Mouse (Mus musculus) kidney, postnatal 0 days (tissue): ENCODE results near the gene Plpp7. TPM values are rescaled to one million over a fixed set of nuclear protein-coding genes. Genes with fewer than 3 reads are reported as not detected.
A peak's percentile ranks its signal among the peaks of the same experiment; 100 is the strongest.

Source experiments
- ATAC-seq: fragments of 200-750 bp; cut with Nextera tagmentation; replicated peaks from 2 replicates; pipeline ENCODE4 v1.8.0; 2017; ENCODE audit warnings: low read depth, moderate number of reproducible peaks, moderate TSS enrichment, moderate library complexity; ENCODE audit not compliant: low FRiP score
- DNase-seq: peaks from one replicate; pipeline ENCODE4 v3.0.0-alpha.2; 2016; ENCODE audit warnings: low spot score
- H3K27ac ChIP-seq: fragments of 300-500 bp; sonication (generic); 2 replicates; pipeline ENCODE4 v1.5.1; 2014; ENCODE audit warnings: mild to moderate bottlenecking
- H3K27me3 ChIP-seq: fragments of 300-500 bp; sonication (generic); 2 replicates; pipeline ENCODE4 v1.6.1; 2014; ENCODE audit warnings: low read length, mixed read lengths; ENCODE audit not compliant: insufficient read depth
- H3K36me3 ChIP-seq: fragments of 300-500 bp; sonication (generic); 2 replicates; pipeline ENCODE4 v1.6.1; 2014; ENCODE audit warnings: low read length, mixed read lengths; ENCODE audit not compliant: insufficient read depth
- H3K4me1 ChIP-seq: fragments of 300-500 bp; sonication (generic); replicated peaks from 2 replicates; pipeline ENCODE4 v1.6.1; 2014; ENCODE audit warnings: antibody characterized with exemption, low read length, mixed read lengths; ENCODE audit not compliant: insufficient read depth
- H3K4me2 ChIP-seq: fragments of 300-500 bp; sonication (generic); 2 replicates; pipeline ENCODE4 v1.6.1; 2014; ENCODE audit warnings: mild to moderate bottlenecking, low read length, moderate library complexity, mixed read lengths
- H3K4me3 ChIP-seq: fragments of 300-500 bp; sonication (generic); replicated peaks from 2 replicates; pipeline ENCODE4 v1.5.1; 2014; ENCODE audit warnings: low read depth, low read length
- H3K9ac ChIP-seq: fragments of 300-500 bp; sonication (generic); 2 replicates; pipeline ENCODE4 v1.6.1; 2014; ENCODE audit warnings: low read depth, low read length
- H3K9me3 ChIP-seq: fragments of 300-500 bp; sonication (generic); replicated peaks from 2 replicates; pipeline ENCODE4 v1.6.1; 2016; ENCODE audit warnings: low read length, inconsistent platforms, mixed read lengths
- CTCF ChIP-seq: IDR thresholded peaks from 2 replicates; pipeline ENCODE4 v1.5.1; 2016; ENCODE audit warnings: antibody characterized with exemption, low read depth, mild to moderate bottlenecking, moderate library complexity
- WGBS: fragments of 180-500 bp; shearing (Covaris S2); extraction: QIAGEN DNeasy Blood & Tissue Kit; methylation state at CpG from one replicate; pipeline ENCODE4 v1.1.7; 2014; 5-methylcytosine and 5-hydroxymethylcytosine counted together
- polyA plus RNA-seq: library from polyadenylated mRNA; unstranded; fragments of >200 nt; fragmentation: Nextera tagmentation; extraction: Ambion mirVana; gene quantifications from 2 replicates; pipeline ENCODE4 v1.2.1, GENCODE M21; 2015

The Plpp7 gene
- polyA plus RNA-seq, 1 experiment from 2014 or later: 4.7 TPM

- Histone ChIP-seq H3K9ac (peak within 1 kb of the TSS; percentile 98), H3K9me3 (no peaks in the 10 kb centered on the region), H3K4me2 (peak within 1 kb of the TSS; percentile 68), H3K36me3 (no peaks in the 10 kb centered on the region), H3K4me3 (peak within 1 kb of the TSS; percentile 81), H3K27me3 (no peaks in the 10 kb centered on the region), H3K27ac (peak within 1 kb of the TSS; percentile 99), H3K4me1 (peaks cover 36% of the 10 kb centered on the region)
- peak; percentile 43; the same call in 1 of the 2 replicates for TF ChIP-seq CTCF
- under 1% methylated on average over 74 of the region's 117 CpGs for WGBS
- ATAC-seq (peak; percentile 51), DNase-seq (peak; percentile 84)
Measured at GRCm38 (mm10) chr2:32150924-32151659, 55.8 kb downstream of the Plpp7 start, which contains the start of gene Prrc2b. Prrc2b (plus strand) TSS chr2:32151082.

- Histone ChIP-seq H3K36me3 (no peaks in the 10 kb centered on the region), H3K4me3 (peak overlapping the region; percentile 81), H3K9me3 (no peaks in the 10 kb centered on the region), H3K4me2 (peak overlapping the region; percentile 68), H3K27ac (peak overlapping the region; percentile 99), H3K9ac (peak overlapping the region; percentile 98), H3K4me1 (peaks cover 44% of the 10 kb centered on the region), H3K27me3 (no peaks in the 10 kb centered on the region)
- ATAC-seq: no peak
- DNase-seq: peak; percentile 83
- no peak for TF ChIP-seq CTCF
- 1% methylated on average over 22 of the region's 22 CpGs for WGBS
Measured at GRCm38 (mm10) chr2:32151660-32152366, 56.5 kb downstream of the Plpp7 start.

- no peaks in the 10 kb centered on the region for H3K27me3 ChIP-seq
- no peak for DNase-seq
- no peaks in the 10 kb centered on the region for H3K9me3 ChIP-seq
- peaks cover 49% of the 10 kb centered on the region for H3K4me1 ChIP-seq
- H3K4me3 ChIP-seq: peak overlapping the region; percentile 81
- no peak for TF ChIP-seq CTCF
- no peak for ATAC-seq
- peak overlapping the region; percentile 98 for H3K9ac ChIP-seq
- H3K36me3 ChIP-seq: no peaks in the 10 kb centered on the region
- H3K4me2 ChIP-seq: peak overlapping the region; percentile 68
- 8% methylated on average over 12 of the region's 12 CpGs for WGBS
- H3K27ac ChIP-seq: peak overlapping the region; percentile 99
Measured at GRCm38 (mm10) chr2:32152367-32153034, 57.2 kb downstream of the Plpp7 start.

- H3K9ac ChIP-seq: peak overlapping the region; percentile 98
- ATAC-seq: peak; percentile 42
- no peak for TF ChIP-seq CTCF
- H3K9me3 ChIP-seq: no peaks in the 10 kb centered on the region
- peak; percentile 73 for DNase-seq
- no peaks in the 10 kb centered on the region for H3K27me3 ChIP-seq
- peak overlapping the region; percentile 81 for H3K4me3 ChIP-seq
- no peaks in the 10 kb centered on the region for H3K36me3 ChIP-seq
- WGBS: 4% methylated on average over 13 of the region's 13 CpGs
- H3K4me2 ChIP-seq: peak overlapping the region; percentile 68
- peak overlapping the region; percentile 99 for H3K27ac ChIP-seq
- H3K4me1 ChIP-seq: peaks cover 49% of the 10 kb centered on the region
Measured at GRCm38 (mm10) chr2:32153041-32153790, 57.9 kb downstream of the Plpp7 start.

- no peak for TF ChIP-seq CTCF
- H3K4me1 ChIP-seq: peaks cover 52% of the 10 kb centered on the region
- peak overlapping the region; percentile 68 for H3K4me2 ChIP-seq
- peak overlapping the region; percentile 98; the same call in 1 of the 2 replicates for H3K9ac ChIP-seq
- ATAC-seq (no peak), DNase-seq (peak; percentile 45)
- no peaks in the 10 kb centered on the region for H3K27me3 ChIP-seq
- WGBS: 8% methylated on average over 4 of the region's 4 CpGs
- no peaks in the 10 kb centered on the region for H3K36me3 ChIP-seq
- peak overlapping the region; percentile 99 for H3K27ac ChIP-seq
- peak overlapping the region; percentile 81 for H3K4me3 ChIP-seq
- no peaks in the 10 kb centered on the region for H3K9me3 ChIP-seq
Measured at GRCm38 (mm10) chr2:32153791-32154119, 58.4 kb downstream of the Plpp7 start.
